Mouse (Mus musculus): ENCODE measurements around the gene Egflam.

Gene Egflam

GRCm38 (mm10) chr15:7215845-7216244, 182.3 kb downstream of the Egflam start:
- DNase-seq = no peak

DNA sequence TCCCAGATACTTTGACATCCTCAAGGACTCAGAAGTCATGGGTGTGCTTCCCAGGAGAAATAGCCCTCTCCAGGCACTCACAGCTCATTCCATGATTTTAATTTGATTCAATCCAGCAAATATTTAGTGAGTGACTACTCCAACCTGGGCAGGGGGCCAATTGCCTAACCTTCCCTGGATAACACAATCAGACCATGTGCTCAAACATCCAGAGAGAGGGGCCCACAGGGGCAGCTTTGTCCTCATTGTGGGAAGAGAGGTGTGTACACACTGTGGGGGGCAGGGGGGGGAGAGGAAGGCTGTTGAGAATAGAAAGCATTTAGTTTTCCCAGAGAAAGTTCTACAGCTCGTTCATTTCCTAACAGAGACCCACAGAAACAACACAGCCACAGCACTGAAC, 184.5 kb downstream of the Egflam start:
- no peak for DNase-seq

DNA sequence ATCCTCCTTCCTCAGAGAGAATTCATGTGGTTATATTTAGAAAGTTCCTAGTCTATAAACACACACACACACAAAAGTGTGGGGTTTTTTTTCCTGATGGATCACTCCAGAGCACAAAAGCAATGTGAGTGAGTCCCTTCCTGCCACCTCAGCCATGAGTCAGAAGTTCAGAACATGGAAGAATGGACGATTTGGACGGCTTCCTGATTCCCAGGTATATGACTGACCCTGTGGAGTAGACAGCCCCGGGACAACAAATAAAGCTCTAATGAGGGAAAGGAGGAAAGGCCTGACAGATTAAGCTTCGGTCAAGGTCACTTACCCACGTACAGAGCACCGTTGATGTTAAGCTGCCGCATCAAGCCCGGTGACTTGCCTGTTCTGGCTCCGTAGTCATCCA, 190.0 kb downstream of the Egflam start:
- no peak for DNase-seq

GRCm38 (mm10) chr15:7207292-7207691, 190.9 kb downstream of the Egflam start:
- no peak for DNase-seq

- DNase-seq = no peak
Observed at GRCm38 (mm10) chr15:7206110-7206509, 192.1 kb downstream of the Egflam start.

DNA sequence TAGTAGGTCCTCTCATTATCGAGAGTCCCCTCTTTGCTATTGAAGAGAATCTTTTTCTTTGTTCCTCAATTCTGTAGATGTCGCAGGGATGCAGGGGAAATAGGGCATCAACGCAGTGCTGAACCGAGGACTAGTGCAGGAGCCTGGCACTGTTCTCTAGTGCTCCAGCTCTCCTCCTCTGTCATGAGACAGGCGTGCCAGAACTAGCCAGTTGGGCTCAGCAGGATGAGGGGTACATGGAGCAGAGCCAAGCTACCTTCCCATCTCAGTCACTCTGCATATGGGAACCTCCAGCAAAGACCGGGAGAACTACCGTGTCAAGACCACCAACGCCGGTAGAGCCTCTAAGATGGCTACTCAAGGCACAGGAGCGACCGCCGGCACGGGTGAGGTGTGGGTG, 193.3 kb downstream of the Egflam start:
- DNase-seq = no peak

- DNase-seq = no peak
Observed at GRCm38 (mm10) chr15:7203606-7204330, 194.4 kb downstream of the Egflam start.

- no peak for DNase-seq
Observed at GRCm38 (mm10) chr15:7202981-7203380, 195.2 kb downstream of the Egflam start.

- DNase-seq = no peak
Observed at GRCm38 (mm10) chr15:7201421-7202380, 196.5 kb downstream of the Egflam start.

- no peak for DNase-seq
Observed at GRCm38 (mm10) chr15:7200286-7200685, 197.9 kb downstream of the Egflam start.

DNA sequence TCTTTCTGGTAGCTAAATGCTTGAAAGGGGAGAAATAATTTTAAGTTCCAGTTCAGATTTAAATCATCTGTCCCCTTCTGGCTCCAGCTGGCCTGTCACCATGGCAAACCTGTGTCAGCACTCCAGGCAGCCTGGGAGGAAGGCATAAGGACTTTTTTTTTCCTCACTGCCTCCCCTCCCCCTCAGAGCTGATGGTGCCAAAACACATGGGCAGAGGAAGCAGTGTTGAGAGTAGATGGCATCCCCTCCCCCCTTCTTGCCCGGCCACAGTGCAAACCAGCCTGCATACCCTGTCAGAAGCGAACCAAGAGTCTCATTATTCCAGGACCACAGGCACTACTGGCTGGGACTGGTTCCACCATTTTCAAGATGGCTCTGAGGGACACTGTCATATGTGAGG, 199.4 kb downstream of the Egflam start:
- DNase-seq = no peak

GRCm38 (mm10) chr15:7197652-7198445, 200.3 kb downstream of the Egflam start:
- no peak for DNase-seq

GRCm38 (mm10) chr15:7194748-7195221, 203.4 kb downstream of the Egflam start:
- DNase-seq = no peak

GRCm38 (mm10) chr15:7194147-7194720, 204.0 kb downstream of the Egflam start:
- DNase-seq = no peak

DNA sequence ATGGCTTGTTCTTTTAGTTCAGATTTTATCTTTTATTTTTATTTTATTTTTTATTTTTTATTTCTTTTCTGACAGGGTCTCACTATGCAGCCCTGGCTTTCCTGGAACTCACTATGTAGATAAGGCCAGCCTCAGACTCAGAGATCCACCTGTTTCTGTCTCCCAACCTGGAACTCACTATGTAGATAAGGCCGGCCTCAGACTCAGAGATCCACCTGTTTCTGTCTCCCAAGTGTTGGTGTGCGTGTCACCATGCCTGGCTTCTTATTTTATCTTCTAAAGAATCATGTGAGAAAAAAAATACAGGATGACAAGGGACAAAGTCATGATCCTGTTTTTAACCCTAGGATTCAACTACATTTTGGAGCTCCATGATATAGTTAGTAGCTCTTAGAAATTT, 205.6 kb downstream of the Egflam start:
- no peak for DNase-seq

GRCm38 (mm10) chr15:7191074-7191473, 207.1 kb downstream of the Egflam start:
- no peak for DNase-seq

GRCm38 (mm10) chr15:7189678-7190454, 208.3 kb downstream of the Egflam start:
- DNase-seq = no peak

- no peak for DNase-seq
Observed at GRCm38 (mm10) chr15:7187682-7188081, 210.5 kb downstream of the Egflam start.

DNA sequence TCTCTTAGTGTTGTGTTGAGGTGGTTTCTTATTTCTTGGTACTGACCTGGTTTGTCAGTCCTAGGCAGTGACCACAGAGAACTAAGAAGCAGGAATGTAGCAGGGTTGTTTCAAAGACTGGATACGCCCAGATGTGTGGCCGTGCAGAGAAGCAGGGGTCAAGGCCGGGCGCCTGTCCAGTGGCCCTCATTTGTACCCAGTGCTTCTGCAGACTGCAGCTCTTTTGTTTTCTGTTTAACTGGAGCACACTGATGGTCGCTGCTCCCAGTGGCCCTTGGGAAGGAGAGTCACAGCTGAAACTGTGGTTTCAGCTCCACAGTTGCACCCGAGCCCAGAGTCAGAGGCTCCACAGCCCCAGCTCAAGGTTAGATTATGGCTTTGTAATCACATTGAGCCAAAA, 217.6 kb downstream of the Egflam start:
- DNase-seq = no peak

GRCm38 (mm10) chr15:7173776-7174175, 224.4 kb downstream of the Egflam start:
- DNase-seq = no peak

DNA sequence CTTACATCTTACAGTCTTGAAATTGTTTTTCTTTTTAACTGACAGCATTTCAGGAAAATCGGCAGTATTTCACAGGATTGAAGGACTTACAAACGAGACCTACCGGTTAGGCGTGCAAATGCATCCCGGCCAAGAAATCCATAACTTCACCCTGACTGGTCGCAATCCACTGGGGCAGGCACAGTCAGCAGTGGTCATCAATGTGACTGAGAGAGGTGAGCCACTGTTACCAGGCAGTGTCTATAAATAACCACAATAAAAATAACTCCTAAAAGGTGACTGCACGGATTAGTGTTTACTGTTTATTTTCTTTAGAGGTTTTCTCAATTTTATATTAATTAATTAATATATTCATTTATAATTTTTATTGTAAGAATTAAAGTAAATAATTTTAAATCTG, 224.8 kb downstream of the Egflam start:
- DNase-seq = no peak

GRCm38 (mm10) chr15:7172875-7173274, 225.3 kb downstream of the Egflam start:
- no peak for DNase-seq
